Mouse (Mus musculus) adrenal gland, adult 2 months (tissue): ENCODE data around the gene Gm13078. TPM values are rescaled to one million over a fixed set of nuclear protein-coding genes. Genes with fewer than 3 reads are reported as not detected.

ENCODE experiments used
- DNase-seq: peaks from one replicate; pipeline ENCODE4 v3.0.0; 2021
- long read RNA-seq: library from polyadenylated mRNA; stranded (forward); transcript quantifications from one replicate; pipeline ENCODE4 v2.0.0, GENCODE M21; 2021
- polyA plus RNA-seq: library from polyadenylated mRNA; depleted of rRNA; stranded (reverse); fragments of >200 nt; gene quantifications from 2 replicates; pipeline ENCODE4 v1.2.3, GENCODE M21; 2012; rRNA removed
- total RNA-seq, 2 experiments: library from RNA; stranded (reverse); gene quantifications; 2 replicates each; pipeline ENCODE4 v1.2.3; 2021

Gm13078 gene
- total RNA-seq (not detected), polyA plus RNA-seq (not detected in 2 replicates)
- long read RNA-seq: 0 reads

- DNase-seq: no peak
These were observed at the start of gene Gm13078 for GRCm38 (mm10) chr4:143719155-143719554. Gene Gm13078, plus strand, starts transcription at chr4:143719455.

GRCm38 (mm10) chr4:143702611-143703010 is 16.6 kb upstream of the Gm13078 start, which contains the start of gene Gm13089:
Gene Gm13089, minus strand, starts transcription at chr4:143702711.
- no peak for DNase-seq

Other genes with a start within 250 kb of the Gm13078 start
- gene Gm13043, start 208.1 kb upstream of the Gm13078 start, total RNA-seq: not detected
- gene Gm13043, start 208.1 kb upstream of the Gm13078 start, polyA plus RNA-seq: not detected in 2 replicates
- gene Gm13040, start 183.5 kb upstream of the Gm13078 start, total RNA-seq: not detected
- gene Gm13040, start 183.5 kb upstream of the Gm13078 start, polyA plus RNA-seq: not detected in 2 replicates
- not detected for gene BC080695, start 167.8 kb upstream of the Gm13078 start, total RNA-seq
- not detected in 2 replicates for gene BC080695, start 167.8 kb upstream of the Gm13078 start, polyA plus RNA-seq
- gene Gm13057, start 167.7 kb upstream of the Gm13078 start, total RNA-seq: not detected
- gene Gm13057, start 167.7 kb upstream of the Gm13078 start, polyA plus RNA-seq: not detected in 2 replicates
- gene Gm13083, start 104.5 kb upstream of the Gm13078 start, total RNA-seq: not detected
- gene Gm13083, start 104.5 kb upstream of the Gm13078 start, polyA plus RNA-seq: not detected in 2 replicates
- not detected for gene Gm13088, start 62.2 kb upstream of the Gm13078 start, total RNA-seq
- not detected in 2 replicates for gene Gm13088, start 62.2 kb upstream of the Gm13078 start, polyA plus RNA-seq
- gene Gm13089, start 16.7 kb upstream of the Gm13078 start, total RNA-seq: not detected
- not detected in 2 replicates for gene Gm13089, start 16.7 kb upstream of the Gm13078 start, polyA plus RNA-seq
- gene Gm13023, start 69.9 kb downstream of the Gm13078 start, total RNA-seq: not detected
- not detected in 2 replicates for gene Gm13023, start 69.9 kb downstream of the Gm13078 start, polyA plus RNA-seq
- gene Gm13084, start 96.6 kb downstream of the Gm13078 start, total RNA-seq: not detected
- not detected in 2 replicates for gene Gm13084, start 96.6 kb downstream of the Gm13078 start, polyA plus RNA-seq
- gene Gm13103, start 127.0 kb downstream of the Gm13078 start, total RNA-seq: not detected
- not detected in 2 replicates for gene Gm13103, start 127.0 kb downstream of the Gm13078 start, polyA plus RNA-seq
- gene Pramef6, start 180.9 kb downstream of the Gm13078 start, total RNA-seq: not detected
- gene Pramef6, start 180.9 kb downstream of the Gm13078 start, polyA plus RNA-seq: not detected in 2 replicates
- gene Pramef25, start 231.6 kb downstream of the Gm13078 start, total RNA-seq: not detected
- not detected in 2 replicates for gene Pramef25, start 231.6 kb downstream of the Gm13078 start, polyA plus RNA-seq
- gene Gm13101, start 247.5 kb downstream of the Gm13078 start, total RNA-seq: not detected
- gene Gm13101, start 247.5 kb downstream of the Gm13078 start, polyA plus RNA-seq: not detected in 2 replicates